Mouse (Mus musculus) cortical plate, adult 2 months (tissue): Measurements from ENCODE around the gene Ccdc191.

Experiments
- CTCF ChIP-seq: fragments of 200-500 bp; IDR thresholded peaks from 2 replicates; pipeline ENCODE4 v1.5.1; 2011; ENCODE audit warnings: mild to moderate bottlenecking, control low read depth, low read length; ENCODE audit not compliant: insufficient read depth; ENCODE audit errors: extremely low read depth
- POLR2A ChIP-seq: fragments of 200-500 bp; IDR thresholded peaks from 2 replicates; pipeline ENCODE4 v1.6.1; 2011; ENCODE audit warnings: mild to moderate bottlenecking, low read length, control low read depth; ENCODE audit not compliant: insufficient read depth; ENCODE audit errors: extremely low read depth

- TF ChIP-seq CTCF = no peak
- no peak for TF ChIP-seq POLR2A
Measured at GRCm38 (mm10) chr16:43980110-43980609, 90.6 kb downstream of the Ccdc191 start.
